Comparison of ENCODE assay signal across 26 mouse cellular contexts in the genomic region with DNA sequence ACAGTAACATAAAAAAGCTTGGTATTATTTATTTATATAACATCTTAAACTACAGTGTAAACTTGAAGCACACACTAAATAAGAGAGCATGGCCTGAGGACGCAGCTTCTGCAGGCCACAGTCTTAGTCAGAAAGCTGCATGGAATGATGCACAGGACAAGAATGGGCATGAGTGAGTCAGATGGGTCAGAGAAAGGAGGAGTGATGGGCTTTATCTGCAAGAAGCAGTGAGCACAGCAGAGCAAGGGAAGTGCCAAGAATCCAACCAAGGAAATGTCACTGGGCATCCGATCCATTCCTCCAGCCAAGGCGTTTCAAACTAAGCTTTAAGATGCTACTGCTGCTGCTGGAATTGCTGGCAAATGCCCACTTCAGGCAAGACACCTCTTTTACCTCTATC.
DNase-seq lines count a peak whose midpoint lies in the region; TF ChIP-seq lines count a peak whose summit lies in the region.
"Had no signal": no experiment of that assay in that cellular context is flagged by ENCODE, and none has a peak within 500 bp of the region (broad histone marks: within the 10 kb centered on the region; RNA-seq: fewer than 3 reads in every experiment).

No protein-coding gene starts in this region.

- no peak overlapping the region for H3K4me3 ChIP-seq in layer of hippocampus, adult 2 months
- H3K4me3 ChIP-seq: embryonic facial prominence, embryonic 10.5 days; embryonic facial prominence, embryonic 13.5 days; erythroblast, embryonic 14.5 days; forebrain, embryonic 12.5 days; heart, adult 2 months; heart, embryonic 10.5 days; heart, embryonic 13.5 days; hindbrain, embryonic 12.5 days had no signal

- peak; percentile 20 to 37 for DNase-seq in cerebellum, postnatal 14 days
- no peak for DNase-seq in cerebellum, adult 8-10 months
- DNase-seq in layer of hippocampus, adult 2 months (ENCODE audit: low spot score in 2 of 2): no peak
- no peak for DNase-seq in layer of hippocampus, adult 18-20 months (ENCODE audit: low spot score in 2 of 2)
- DNase-seq in 3T3-L1 (ENCODE audit: low read depth, low spot score) (peak; percentile 64), MN1 (ENCODE audit: low spot score) (peak; percentile 33)
- no peak for DNase-seq in embryo, embryonic 10.5 days (ENCODE audit: low spot score)
- DNase-seq in c-Kit-positive CD71-positive TER-119-positive erythroid progenitor cells, embryonic 14.5 days (ENCODE audit: low spot score): no peak
- DNase-seq: adrenal gland, adult 2 months; adrenal gland, postnatal 14 days; cerebellum, adult 11 months; cerebellum, adult 9-10 months; cerebellum, postnatal 36 days; gastrocnemius, postnatal 10 days; gastrocnemius, postnatal 36 days; heart, adult 2 months; heart, postnatal 14 days; heart, postnatal 4 days; kidney, adult 2 months had no signal

- TF ChIP-seq CTCF in layer of hippocampus, adult 2 months (conservative IDR thresholded peaks at IDR 0.05): no peak

- H3K27ac ChIP-seq in layer of hippocampus, adult 2 months: peak overlapping the region; percentile 88
- H3K27ac ChIP-seq: embryonic facial prominence, embryonic 10.5 days; embryonic facial prominence, embryonic 13.5 days; forebrain, embryonic 12.5 days; heart, adult 2 months; heart, embryonic 10.5 days; heart, embryonic 13.5 days; hindbrain, embryonic 12.5 days had no signal

Comparison
In these comparisons a context has a peak if more than half of its experiments do, and no peak if none do; other contexts are left out.
1. DNase-seq: peak in cerebellum, postnatal 14 days (2 of 2), 3T3-L1 (single experiment) and MN1 (single experiment); none in cerebellum, adult 8-10 months (single experiment), layer of hippocampus, adult 2 months (0 of 2), layer of hippocampus, adult 18-20 months (0 of 2), embryo, embryonic 10.5 days (single experiment) and c-Kit-positive CD71-positive TER-119-positive erythroid progenitor cells, embryonic 14.5 days (single experiment).